Mouse (Mus musculus) hindbrain, embryonic 15.5 days (tissue): Measurements from ENCODE around the gene Bclaf1. TPM values are rescaled to one million over a fixed set of nuclear protein-coding genes. Genes with fewer than 3 reads are reported as not detected.

Source experiments
- ATAC-seq: fragments of 200-750 bp; cut with Nextera tagmentation; 2 replicates; pipeline ENCODE4 v1.8.0; 2017; ENCODE audit warnings: low read depth, moderate number of reproducible peaks, moderate TSS enrichment; ENCODE audit not compliant: low FRiP score
- H3K27ac ChIP-seq: fragments of 300-500 bp; sonication (generic); replicated peaks from 2 replicates; pipeline ENCODE4 v1.5.1; 2015; ENCODE audit warnings: mild to moderate bottlenecking, inconsistent platforms
- H3K27me3 ChIP-seq: fragments of 300-500 bp; sonication (generic); 2 replicates; pipeline ENCODE4 v1.6.1; 2015; ENCODE audit warnings: control low read depth, inconsistent platforms
- H3K36me3 ChIP-seq: fragments of 300-500 bp; sonication (generic); 2 replicates; pipeline ENCODE4 v1.6.1; 2015; ENCODE audit warnings: control low read depth, inconsistent platforms
- H3K4me1 ChIP-seq: fragments of 300-500 bp; sonication (generic); replicated peaks from 2 replicates; pipeline ENCODE4 v1.6.1; 2015; ENCODE audit warnings: control low read depth, inconsistent platforms
- H3K4me2 ChIP-seq: fragments of 300-500 bp; sonication (generic); 2 replicates; pipeline ENCODE4 v1.6.1; 2015; ENCODE audit warnings: moderate library complexity, mild to moderate bottlenecking, inconsistent platforms
- H3K4me3 ChIP-seq: fragments of 300-500 bp; sonication (generic); 2 replicates; pipeline ENCODE4 v1.5.1; 2015; ENCODE audit warnings: mild to moderate bottlenecking, inconsistent platforms
- H3K9ac ChIP-seq: fragments of 300-500 bp; sonication (generic); 2 replicates; pipeline ENCODE4 v1.6.1; 2015; ENCODE audit warnings: inconsistent platforms
- H3K9me3 ChIP-seq: fragments of 300-500 bp; sonication (generic); 2 replicates; pipeline ENCODE4 v1.6.1; 2016; ENCODE audit warnings: control low read depth, inconsistent platforms
- WGBS: fragments of 180-500 bp; shearing (Covaris S2); methylation state at CpG from one replicate; pipeline ENCODE4 v1.1.7; 2015; 5-methylcytosine and 5-hydroxymethylcytosine counted together
- polyA plus RNA-seq: library from polyadenylated mRNA; unstranded; fragments of >200 nt; fragmentation: Nextera tagmentation; extraction: Ambion mirVana; gene quantifications from 2 replicates; pipeline ENCODE4 v1.2.1, GENCODE M21; 2015

Gene Bclaf1
- polyA plus RNA-seq, 1 experiment from 2014 or later = 102 TPM

DNA sequence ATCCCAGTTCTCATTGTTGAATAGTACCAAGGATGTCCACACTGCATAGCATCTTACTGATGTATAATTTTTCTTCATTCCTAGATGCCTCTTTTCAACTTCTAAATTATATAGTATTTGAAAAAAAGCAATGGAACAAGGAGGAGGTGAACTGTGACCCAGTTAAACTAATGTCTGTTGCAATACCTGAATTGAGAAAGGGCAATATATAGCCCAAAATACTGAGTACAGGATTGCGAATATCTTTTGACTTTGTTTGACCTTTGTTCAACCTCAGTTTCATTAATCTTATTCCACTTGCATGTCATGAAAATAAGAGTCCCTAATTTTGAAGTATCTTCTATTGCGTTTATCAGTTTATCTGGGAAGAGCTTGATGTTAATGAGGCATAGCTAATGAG lies 19.0 kb downstream of the Bclaf1 start:
- peaks cover 63% of the 10 kb centered on the region for H3K36me3 ChIP-seq
- no peak overlapping the region for H3K27ac ChIP-seq
- 78% methylated on average over 2 of the region's 2 CpGs for WGBS
- H3K4me3 ChIP-seq = no peak overlapping the region
- H3K9me3 ChIP-seq = no peaks in the 10 kb centered on the region
- ATAC-seq = no peak
- H3K27me3 ChIP-seq = no peaks in the 10 kb centered on the region
- H3K9ac ChIP-seq = no peak overlapping the region
- no peaks in the 10 kb centered on the region for H3K4me1 ChIP-seq
- H3K4me2 ChIP-seq = no peak overlapping the region

DNA sequence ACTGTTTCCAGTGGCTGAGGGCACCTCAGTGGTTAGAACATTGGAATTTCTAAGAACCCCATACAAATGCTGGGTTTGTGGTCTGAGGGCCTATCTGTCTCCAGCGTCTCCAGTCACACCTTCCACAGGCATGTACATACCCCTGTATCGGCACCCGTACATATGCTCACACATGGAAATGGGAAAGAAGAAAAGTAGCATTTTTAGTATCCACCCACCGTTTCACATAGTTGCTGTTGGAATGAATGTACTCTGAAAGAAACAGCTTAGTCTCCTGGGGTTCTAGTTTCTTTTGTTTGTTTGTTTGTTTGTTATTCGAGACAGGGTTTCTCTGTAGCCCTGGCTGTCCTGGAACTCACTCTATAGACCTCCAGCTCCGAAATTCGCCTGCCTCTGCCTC lies 25.6 kb downstream of the Bclaf1 start:
- Histone ChIP-seq H3K27ac (no peak overlapping the region), H3K4me3 (no peak overlapping the region), H3K27me3 (no peaks in the 10 kb centered on the region), H3K36me3 (peaks cover 62% of the 10 kb centered on the region), H3K9ac (no peak overlapping the region), H3K4me1 (no peaks in the 10 kb centered on the region), H3K4me2 (no peak overlapping the region), H3K9me3 (no peaks in the 10 kb centered on the region)
- ATAC-seq = no peak
- WGBS = 87% methylated on average over 7 of the region's 7 CpGs

DNA sequence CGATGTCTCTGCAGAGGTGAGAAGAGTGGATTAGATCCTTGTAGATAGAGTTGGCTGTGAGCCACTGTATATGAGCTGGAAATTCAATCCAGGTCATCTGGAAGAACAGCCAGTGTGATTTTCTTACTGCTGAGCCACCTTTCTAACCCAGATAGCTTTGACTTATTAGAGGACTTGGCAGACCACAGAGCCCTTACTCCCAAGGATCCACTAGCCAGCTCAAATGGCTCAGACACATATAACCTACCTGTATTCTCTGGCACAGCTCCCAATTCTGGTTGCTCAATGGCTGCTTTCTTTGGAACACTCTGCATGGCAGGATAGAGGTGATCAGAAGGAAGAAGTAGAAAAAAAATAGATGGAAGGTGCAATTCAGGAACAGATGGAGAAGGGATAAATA lies 33.5 kb downstream of the Bclaf1 start:
- no peaks in the 10 kb centered on the region for H3K27me3 ChIP-seq
- no peaks in the 10 kb centered on the region for H3K9me3 ChIP-seq
- peaks cover 37% of the 10 kb centered on the region for H3K36me3 ChIP-seq
- H3K4me1 ChIP-seq = peaks cover 9% of the 10 kb centered on the region
- no peak overlapping the region for H3K27ac ChIP-seq
- 84% methylated on average over 1 of the region's 1 CpGs for WGBS
- no peak overlapping the region for H3K4me2 ChIP-seq
- no peak for ATAC-seq
- H3K4me3 ChIP-seq = no peak overlapping the region
- H3K9ac ChIP-seq = no peak overlapping the region

DNA sequence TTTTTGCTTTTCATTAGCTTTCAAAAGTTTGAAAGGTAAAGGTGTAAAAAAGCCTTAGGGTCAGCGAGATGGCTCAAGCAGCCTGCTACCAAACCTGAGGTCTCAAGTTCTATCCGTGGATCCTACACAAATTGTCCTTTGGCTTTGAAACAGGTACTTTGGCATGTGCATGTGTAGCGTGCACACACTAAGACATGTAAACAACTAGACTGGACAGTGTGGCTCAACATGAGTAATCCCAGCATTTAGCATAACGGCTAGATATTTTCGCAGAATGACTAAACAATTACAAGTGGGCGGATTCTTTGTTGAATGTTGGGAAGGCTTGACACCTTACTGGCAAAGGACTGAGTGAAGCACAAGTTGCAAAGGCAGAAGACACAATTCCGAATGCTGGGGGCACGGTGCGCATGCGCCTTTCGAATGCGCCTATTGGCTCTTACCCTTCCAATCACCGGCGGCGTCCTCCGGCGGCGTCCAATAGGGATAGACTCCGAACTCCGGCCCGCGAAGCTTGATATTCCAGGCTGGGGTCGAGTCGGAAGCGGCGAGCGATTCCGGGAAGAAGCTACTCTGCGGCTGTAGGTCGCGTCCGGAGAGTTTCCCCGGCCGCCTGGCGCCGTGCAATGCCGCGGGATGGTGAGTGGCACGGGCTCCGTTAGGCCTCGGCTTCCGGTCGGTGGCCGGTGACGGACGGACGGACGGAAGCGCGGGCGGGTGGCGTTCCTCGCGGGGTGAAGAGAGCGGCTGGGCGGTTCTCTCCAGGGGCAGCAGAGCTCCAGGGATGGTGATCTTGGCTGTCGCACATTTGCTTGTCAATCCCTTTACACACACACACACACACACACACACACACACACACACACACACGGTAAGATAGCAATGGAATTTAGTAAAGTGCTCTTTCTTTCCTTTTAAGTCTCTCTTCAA lies 35.3 kb downstream of the Bclaf1 start, which contains the start of gene Mtfr2:
Gene Mtfr2, plus strand, starts transcription at position 486 of the 930 bp plus-strand sequence.
- Histone ChIP-seq H3K4me1 (peaks cover 9% of the 10 kb centered on the region), H3K4me3 (peak within 1 kb of the TSS; percentile 52), H3K27ac (peak within 1 kb of the TSS; percentile 53; the same call in 1 of the 2 replicates), H3K9ac (no peak within 1 kb of the TSS; the same call in 1 of the 2 replicates), H3K36me3 (peaks cover 28% of the 10 kb centered on the region), H3K9me3 (no peaks in the 10 kb centered on the region), H3K4me2 (peak within 1 kb of the TSS; percentile 99), H3K27me3 (no peaks in the 10 kb centered on the region)
- 2% methylated on average over 58 of the region's 58 CpGs for WGBS
- ATAC-seq = peak; percentile 95

DNA sequence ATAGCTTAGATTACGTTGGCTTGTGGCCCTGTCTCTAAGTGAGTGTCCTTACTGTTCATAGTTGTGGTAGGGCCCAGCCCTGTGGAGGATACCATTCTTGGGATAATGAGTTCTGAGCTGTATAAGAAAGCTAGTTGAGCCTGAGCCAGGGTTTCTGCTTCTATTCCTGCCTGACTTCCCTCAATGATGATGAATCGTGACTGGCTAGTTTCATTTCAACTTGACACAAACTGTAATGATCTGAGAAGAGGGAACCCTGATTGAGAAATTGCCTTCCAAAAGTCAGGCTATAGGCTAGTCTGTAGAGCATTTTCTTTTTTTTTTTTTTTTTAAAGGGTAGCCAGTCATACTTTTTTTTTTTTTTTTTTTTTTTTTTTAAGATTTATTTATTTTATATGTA lies 36.6 kb downstream of the Bclaf1 start:
- WGBS = 99% methylated on average over 2 of the region's 2 CpGs
- Histone ChIP-seq H3K36me3 (peaks cover 18% of the 10 kb centered on the region), H3K9ac (no peak overlapping the region), H3K4me2 (no peak overlapping the region), H3K4me3 (no peak overlapping the region), H3K4me1 (peaks cover 9% of the 10 kb centered on the region), H3K27ac (no peak overlapping the region), H3K27me3 (no peaks in the 10 kb centered on the region), H3K9me3 (no peaks in the 10 kb centered on the region)
- no peak for ATAC-seq

DNA sequence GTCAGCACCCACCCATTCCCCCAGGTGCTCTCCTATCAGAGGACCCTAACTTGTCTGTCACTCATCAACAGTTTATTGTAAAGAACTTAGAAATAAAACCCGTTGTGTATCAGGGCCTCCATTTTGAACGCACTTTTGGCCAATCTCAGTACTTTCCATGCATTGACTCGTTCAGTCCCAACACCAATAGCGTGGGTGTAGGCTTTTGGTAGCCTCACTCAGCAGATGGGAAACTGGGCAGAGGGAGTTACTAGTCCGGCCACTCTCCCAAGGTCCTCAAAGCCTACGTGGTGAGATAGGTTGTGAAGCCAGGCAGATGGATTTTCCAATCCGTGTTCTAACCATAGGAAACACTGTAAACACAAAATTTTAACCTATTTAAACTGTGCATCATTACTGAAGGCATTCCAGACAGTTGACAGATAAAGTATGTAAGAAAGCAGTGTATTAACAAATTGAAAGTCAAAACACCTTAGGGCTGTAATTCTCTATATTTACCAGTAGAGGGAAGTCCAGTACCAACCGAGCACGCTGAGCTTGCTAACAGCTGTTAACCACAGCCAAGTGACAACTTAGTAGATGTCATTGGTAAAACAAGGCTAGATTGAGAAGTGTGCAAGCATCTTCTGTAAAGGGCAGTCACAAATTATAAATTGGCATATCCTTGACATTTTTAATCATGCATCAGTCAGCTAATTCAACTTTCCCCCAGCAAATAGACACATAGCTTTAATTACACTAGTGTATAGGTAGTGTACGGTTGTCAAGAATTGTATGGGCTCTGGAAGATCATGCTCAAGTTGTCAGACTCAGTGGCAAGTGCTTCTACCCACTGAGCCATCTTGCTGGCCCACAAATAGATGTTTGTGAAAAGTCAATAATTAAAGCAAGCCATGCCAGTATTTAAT lies 49.5 kb downstream of the Bclaf1 start:
- Histone ChIP-seq H3K4me2 (no peak overlapping the region), H3K4me3 (no peak overlapping the region), H3K27me3 (no peaks in the 10 kb centered on the region), H3K9ac (no peak overlapping the region), H3K9me3 (no peaks in the 10 kb centered on the region), H3K4me1 (no peaks in the 10 kb centered on the region), H3K36me3 (no peaks in the 10 kb centered on the region), H3K27ac (no peak overlapping the region)
- peak; percentile 71; the same call in 1 of the 2 replicates for ATAC-seq
- WGBS = 63% methylated on average over 10 of the region's 10 CpGs

DNA sequence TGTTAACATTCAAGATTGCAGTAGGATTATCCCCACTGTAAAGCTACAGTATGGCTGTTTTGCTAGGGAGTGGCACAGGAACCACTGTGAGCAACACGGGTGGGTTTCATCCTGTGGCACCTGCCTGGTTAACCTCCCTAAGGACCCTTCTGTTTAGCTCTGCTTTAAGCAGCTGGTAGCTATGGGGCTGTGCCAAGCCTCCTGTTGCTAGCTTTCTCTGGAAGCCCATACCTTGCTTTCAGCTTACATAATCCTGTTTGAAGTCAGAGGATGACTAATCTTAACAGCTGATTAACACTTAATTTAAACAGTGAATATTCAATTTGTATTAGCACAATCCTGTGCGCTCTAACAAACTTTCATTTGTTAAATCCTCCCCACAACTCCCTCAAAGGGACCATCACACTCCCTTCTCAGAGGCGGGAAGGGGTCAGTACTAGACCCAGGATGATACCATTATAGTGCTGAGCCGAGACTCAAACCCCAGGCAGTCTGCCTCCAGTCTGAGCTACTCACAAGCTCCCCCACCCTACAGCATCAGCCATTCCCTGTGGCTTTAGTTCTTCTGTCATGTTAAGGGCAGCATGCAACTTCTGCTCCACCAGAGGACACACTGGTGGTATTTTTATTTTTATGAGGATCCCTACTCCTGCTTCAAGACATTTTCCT lies 50.3 kb downstream of the Bclaf1 start:
- Histone ChIP-seq H3K36me3 (no peaks in the 10 kb centered on the region), H3K27ac (no peak overlapping the region), H3K9ac (no peak overlapping the region), H3K9me3 (peaks cover 5% of the 10 kb centered on the region; the same call in 1 of the 2 replicates), H3K27me3 (no peaks in the 10 kb centered on the region), H3K4me3 (no peak overlapping the region), H3K4me2 (no peak overlapping the region), H3K4me1 (no peaks in the 10 kb centered on the region)
- 80% methylated on average over 4 of the region's 4 CpGs for WGBS
- peak; percentile 65; the same call in 1 of the 2 replicates for ATAC-seq

DNA sequence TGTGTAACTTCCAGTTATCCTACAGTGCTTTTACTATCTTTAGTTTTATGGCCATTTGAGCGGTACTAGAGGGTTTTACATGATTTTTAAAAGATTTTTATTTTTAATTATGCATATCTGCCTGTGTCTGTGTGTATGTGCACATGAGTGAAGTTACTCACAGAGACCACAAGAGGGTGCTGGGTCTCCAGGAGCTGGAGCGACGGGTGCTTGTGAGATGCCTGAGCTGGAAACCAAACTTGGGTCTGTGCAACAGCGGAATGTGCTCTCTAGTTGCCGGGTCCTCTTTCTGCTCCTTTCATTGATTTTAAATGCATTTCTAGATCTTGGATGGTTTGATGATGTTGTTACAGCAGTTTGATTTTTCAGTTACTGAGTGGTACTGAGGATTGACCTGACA lies 59.8 kb downstream of the Bclaf1 start:
- H3K36me3 ChIP-seq = no peaks in the 10 kb centered on the region
- H3K4me3 ChIP-seq = no peak overlapping the region
- H3K9ac ChIP-seq = no peak overlapping the region
- ATAC-seq = no peak
- H3K27ac ChIP-seq = no peak overlapping the region
- H3K9me3 ChIP-seq = peaks cover 3% of the 10 kb centered on the region; the same call in 1 of the 2 replicates
- no peaks in the 10 kb centered on the region for H3K27me3 ChIP-seq
- H3K4me2 ChIP-seq = no peak overlapping the region
- no peaks in the 10 kb centered on the region for H3K4me1 ChIP-seq
- WGBS = 97% methylated on average over 5 of the region's 5 CpGs

DNA sequence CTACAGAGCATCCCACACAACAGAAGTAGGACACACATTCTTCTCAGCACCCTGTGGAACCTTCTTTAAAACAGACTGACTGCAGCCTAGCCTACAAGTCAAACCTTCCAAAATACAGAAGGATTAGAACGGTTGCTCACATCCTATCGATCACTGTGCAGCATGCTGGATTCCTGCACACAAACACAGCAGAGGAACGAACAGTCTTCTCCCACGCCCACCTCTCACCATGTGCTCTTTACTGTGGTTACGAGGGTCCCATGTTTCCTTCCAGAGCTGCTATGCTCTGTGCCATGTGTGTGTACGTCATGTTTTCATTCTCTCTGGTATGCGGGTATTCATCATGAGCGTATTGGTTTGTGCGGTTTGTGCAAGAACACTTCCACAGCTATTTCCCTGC lies 65.4 kb downstream of the Bclaf1 start:
- no peak for ATAC-seq
- no peaks in the 10 kb centered on the region for H3K36me3 ChIP-seq
- no peaks in the 10 kb centered on the region for H3K27me3 ChIP-seq
- H3K4me3 ChIP-seq = no peak overlapping the region
- peaks cover 4% of the 10 kb centered on the region for H3K4me1 ChIP-seq
- H3K9ac ChIP-seq = no peak overlapping the region
- no peak overlapping the region for H3K27ac ChIP-seq
- H3K9me3 ChIP-seq = no peaks in the 10 kb centered on the region
- WGBS = 94% methylated on average over 9 of the region's 9 CpGs
- no peak overlapping the region for H3K4me2 ChIP-seq

DNA sequence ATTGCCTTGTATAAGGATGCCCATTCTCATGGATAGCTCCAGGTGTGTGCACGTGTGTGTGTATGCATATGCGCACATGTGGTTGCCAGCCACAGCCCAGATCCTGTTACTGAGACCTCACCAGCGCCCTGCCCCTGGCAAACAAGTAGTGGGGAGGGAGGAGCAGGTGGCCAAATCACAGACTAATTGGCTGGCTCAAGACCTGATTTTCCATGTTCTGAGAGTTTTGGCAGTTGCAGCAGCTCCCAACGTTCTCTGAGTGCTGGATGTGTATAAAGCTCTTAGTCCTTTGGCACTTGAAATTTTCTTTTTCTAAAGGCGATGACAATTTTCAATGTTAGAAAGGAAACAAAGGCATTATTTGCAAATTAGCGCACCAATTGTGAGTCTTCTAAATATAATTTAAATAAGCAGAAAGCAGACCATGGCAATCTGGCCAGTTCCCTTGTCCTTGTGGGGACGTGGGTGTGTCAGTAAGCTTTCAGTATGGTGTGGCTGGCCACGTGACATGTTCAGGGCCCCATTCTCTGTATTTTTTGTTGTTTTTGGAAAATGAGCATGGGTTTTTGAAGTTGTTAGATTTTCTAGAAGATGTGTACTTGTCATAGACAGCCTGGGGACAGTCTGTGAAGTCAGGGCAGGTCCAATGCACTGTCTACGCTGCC lies 66.9 kb downstream of the Bclaf1 start:
- Histone ChIP-seq H3K27ac (no peak overlapping the region), H3K9me3 (no peaks in the 10 kb centered on the region), H3K9ac (no peak overlapping the region), H3K4me3 (no peak overlapping the region), H3K4me1 (peaks cover 11% of the 10 kb centered on the region), H3K27me3 (no peaks in the 10 kb centered on the region), H3K36me3 (no peaks in the 10 kb centered on the region), H3K4me2 (no peak overlapping the region)
- 77% methylated on average over 9 of the region's 9 CpGs for WGBS
- no peak for ATAC-seq

DNA sequence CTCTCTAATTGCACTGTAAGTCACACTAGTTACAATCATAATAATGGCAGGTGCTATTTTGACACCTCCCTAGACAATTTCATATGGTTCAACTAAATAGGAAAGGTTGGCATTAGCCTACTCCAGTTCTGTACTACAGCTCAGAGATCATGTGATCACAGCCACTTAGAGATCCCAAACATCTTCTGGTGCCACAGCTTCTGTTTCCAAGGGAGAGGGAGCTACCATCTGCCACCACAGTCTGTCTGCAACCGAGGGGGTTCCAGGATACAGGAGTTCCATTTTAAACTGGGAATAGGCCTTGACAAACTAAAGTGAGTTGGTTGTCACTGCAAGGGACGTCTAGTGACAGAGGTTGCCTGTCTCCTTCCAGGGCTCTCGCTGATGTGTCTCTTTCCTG lies 68.5 kb downstream of the Bclaf1 start:
- no peak overlapping the region for H3K4me2 ChIP-seq
- ATAC-seq = no peak
- WGBS = 88% methylated on average over 3 of the region's 3 CpGs
- no peaks in the 10 kb centered on the region for H3K36me3 ChIP-seq
- H3K27me3 ChIP-seq = no peaks in the 10 kb centered on the region
- peaks cover 11% of the 10 kb centered on the region for H3K4me1 ChIP-seq
- H3K4me3 ChIP-seq = no peak overlapping the region
- H3K27ac ChIP-seq = no peak overlapping the region
- no peak overlapping the region for H3K9ac ChIP-seq
- H3K9me3 ChIP-seq = no peaks in the 10 kb centered on the region
